Mouse (Mus musculus) intestine, embryonic 14.5 days (tissue): Measurements from ENCODE around the gene Abr. TPM values are rescaled to one million over a fixed set of nuclear protein-coding genes. Genes with fewer than 3 reads are reported as not detected.

Source experiments
- ATAC-seq: fragments of 200-750 bp; cut with Nextera tagmentation; replicated peaks from 2 replicates; pipeline ENCODE4 v1.8.0; 2017; ENCODE audit warnings: low read depth, moderate number of reproducible peaks, moderate TSS enrichment, moderate library complexity; ENCODE audit not compliant: low FRiP score, low TSS enrichment
- DNase-seq: peaks from one replicate; pipeline ENCODE4 v3.0.0-alpha.2; 2018; ENCODE audit warnings: low spot score
- H3K27ac ChIP-seq: fragments of 300-500 bp; sonication (generic); 2 replicates; pipeline ENCODE4 v1.5.1; 2014; ENCODE audit warnings: low read depth, mild to moderate bottlenecking, control low read depth
- H3K27me3 ChIP-seq: fragments of 300-500 bp; sonication (generic); replicated peaks from 2 replicates; pipeline ENCODE4 v1.6.1; 2014; ENCODE audit warnings: low read length, control low read depth; ENCODE audit not compliant: control insufficient read depth, insufficient read depth
- H3K36me3 ChIP-seq: fragments of 300-500 bp; sonication (generic); 2 replicates; pipeline ENCODE4 v1.6.1; 2014; ENCODE audit warnings: low read length, control low read depth; ENCODE audit not compliant: control insufficient read depth, insufficient read depth
- H3K4me1 ChIP-seq: fragments of 300-500 bp; sonication (generic); replicated peaks from 2 replicates; pipeline ENCODE4 v1.6.1; 2014; ENCODE audit warnings: low read length, control low read depth, mixed read lengths; ENCODE audit not compliant: control insufficient read depth, insufficient read depth
- H3K4me2 ChIP-seq: fragments of 300-500 bp; sonication (generic); 2 replicates; pipeline ENCODE4 v1.6.1; 2014; ENCODE audit warnings: low read length
- H3K4me3 ChIP-seq: fragments of 300-500 bp; sonication (generic); 2 replicates; pipeline ENCODE4 v1.5.1; 2014; ENCODE audit warnings: low read depth, low read length, control low read depth, mixed read lengths
- H3K9ac ChIP-seq: fragments of 300-500 bp; sonication (generic); 2 replicates; pipeline ENCODE4 v1.6.1; 2014; ENCODE audit warnings: mild to moderate bottlenecking, low read length
- H3K9me3 ChIP-seq: fragments of 300-500 bp; sonication (generic); 2 replicates; pipeline ENCODE4 v1.6.1; 2016; ENCODE audit warnings: low read length, control low read depth; ENCODE audit not compliant: control insufficient read depth
- WGBS: fragments of 180-500 bp; shearing (Covaris S2); extraction: QIAGEN DNeasy Blood & Tissue Kit; methylation state at CpG from one replicate; pipeline ENCODE4 v1.1.7; 2014; 5-methylcytosine and 5-hydroxymethylcytosine counted together
- polyA plus RNA-seq: library from polyadenylated mRNA; unstranded; fragments of >200 nt; fragmentation: Nextera tagmentation; extraction: Ambion mirVana; gene quantifications from 2 replicates; pipeline ENCODE4 v1.2.1, GENCODE M21; 2014

Abr gene
- polyA plus RNA-seq, 1 experiment from 2014 or later = 44.3 TPM

GRCm38 (mm10) chr11:76569436-76569835 is 52.7 kb downstream of the Abr start:
- DNase-seq (no peak), ATAC-seq (no peak)
- no peak overlapping the region for H3K9ac ChIP-seq
- no peaks in the 10 kb centered on the region for H3K27me3 ChIP-seq
- H3K4me2 ChIP-seq = peak overlapping the region; percentile 98
- H3K4me1 ChIP-seq = peaks cover 21% of the 10 kb centered on the region
- WGBS = 46% methylated on average over 3 of the region's 3 CpGs
- 0 out of 2 replicates have a peak, but pooled peaks cover 4% of the 10 kb centered on the region for H3K9me3 ChIP-seq
- H3K4me3 ChIP-seq = no peak overlapping the region
- H3K27ac ChIP-seq = no peak overlapping the region
- no peaks in the 10 kb centered on the region for H3K36me3 ChIP-seq

- no peak overlapping the region for H3K9ac ChIP-seq
- DNase-seq (no peak), ATAC-seq (no peak)
- H3K4me1 ChIP-seq = peaks cover 19% of the 10 kb centered on the region
- H3K27ac ChIP-seq = no peak overlapping the region
- H3K36me3 ChIP-seq = no peaks in the 10 kb centered on the region
- H3K27me3 ChIP-seq = no peaks in the 10 kb centered on the region
- H3K4me2 ChIP-seq = no peak overlapping the region
- WGBS = 78% methylated on average over 3 of the region's 3 CpGs
- H3K9me3 ChIP-seq = no peaks in the 10 kb centered on the region
- no peak overlapping the region for H3K4me3 ChIP-seq
Observed at GRCm38 (mm10) chr11:76566081-76566480, 56.0 kb downstream of the Abr start.

- no peak overlapping the region for H3K27ac ChIP-seq
- H3K36me3 ChIP-seq = 0 out of 2 replicates have a peak, but pooled peaks cover 2% of the 10 kb centered on the region
- no peak overlapping the region for H3K9ac ChIP-seq
- H3K4me1 ChIP-seq = no peaks in the 10 kb centered on the region
- DNase-seq = no peak
- H3K9me3 ChIP-seq = no peaks in the 10 kb centered on the region
- no peak for ATAC-seq
- no peaks in the 10 kb centered on the region for H3K27me3 ChIP-seq
- no peak overlapping the region for H3K4me2 ChIP-seq
- 43% methylated on average over 3 of the region's 3 CpGs for WGBS
- H3K4me3 ChIP-seq = no peak overlapping the region
Observed at GRCm38 (mm10) chr11:76562584-76562983, 59.5 kb downstream of the Abr start.

- Histone ChIP-seq H3K4me1 (no peaks in the 10 kb centered on the region), H3K27ac (no peak overlapping the region), H3K4me3 (no peak overlapping the region), H3K27me3 (no peaks in the 10 kb centered on the region), H3K9ac (no peak overlapping the region), H3K36me3 (0 out of 2 replicates have a peak, but pooled peaks cover 2% of the 10 kb centered on the region), H3K4me2 (no peak overlapping the region), H3K9me3 (no peaks in the 10 kb centered on the region)
- ATAC-seq (no peak), DNase-seq (no peak)
- WGBS = 56% methylated on average over 4 of the region's 4 CpGs
Observed at GRCm38 (mm10) chr11:76562165-76562564, 59.9 kb downstream of the Abr start.

GRCm38 (mm10) chr11:76557837-76558236 is 64.3 kb downstream of the Abr start:
- Histone ChIP-seq H3K9ac (no peak overlapping the region), H3K27me3 (no peaks in the 10 kb centered on the region), H3K36me3 (0 out of 2 replicates have a peak, but pooled peaks cover 2% of the 10 kb centered on the region), H3K4me2 (no peak overlapping the region), H3K4me1 (no peaks in the 10 kb centered on the region), H3K4me3 (no peak overlapping the region), H3K9me3 (no peaks in the 10 kb centered on the region), H3K27ac (no peak overlapping the region)
- DNase-seq = no peak
- WGBS = 87% methylated on average over 4 of the region's 4 CpGs
- ATAC-seq = no peak

- no peaks in the 10 kb centered on the region for H3K4me1 ChIP-seq
- H3K9ac ChIP-seq = no peak overlapping the region
- no peaks in the 10 kb centered on the region for H3K9me3 ChIP-seq
- no peak overlapping the region for H3K4me2 ChIP-seq
- ATAC-seq = no peak
- 83% methylated on average over 4 of the region's 4 CpGs for WGBS
- H3K4me3 ChIP-seq = no peak overlapping the region
- no peak overlapping the region for H3K27ac ChIP-seq
- no peak for DNase-seq
- H3K36me3 ChIP-seq = no peaks in the 10 kb centered on the region
- no peaks in the 10 kb centered on the region for H3K27me3 ChIP-seq
Observed at GRCm38 (mm10) chr11:76548153-76548721, 73.9 kb downstream of the Abr start.

GRCm38 (mm10) chr11:76547420-76547819 is 74.7 kb downstream of the Abr start:
- no peak overlapping the region for H3K4me3 ChIP-seq
- no peak overlapping the region for H3K27ac ChIP-seq
- DNase-seq (no peak), ATAC-seq (no peak)
- no peak overlapping the region for H3K9ac ChIP-seq
- 68% methylated on average over 5 of the region's 5 CpGs for WGBS
- no peak overlapping the region for H3K4me2 ChIP-seq
- no peaks in the 10 kb centered on the region for H3K9me3 ChIP-seq
- no peaks in the 10 kb centered on the region for H3K4me1 ChIP-seq
- no peaks in the 10 kb centered on the region for H3K27me3 ChIP-seq
- H3K36me3 ChIP-seq = no peaks in the 10 kb centered on the region

- Histone ChIP-seq H3K4me1 (no peaks in the 10 kb centered on the region), H3K36me3 (no peaks in the 10 kb centered on the region), H3K9ac (no peak overlapping the region), H3K9me3 (no peaks in the 10 kb centered on the region), H3K27me3 (no peaks in the 10 kb centered on the region), H3K27ac (no peak overlapping the region), H3K4me3 (no peak overlapping the region), H3K4me2 (no peak overlapping the region)
- DNase-seq = no peak
- no peak for ATAC-seq
- WGBS = 77% methylated on average over 4 of the region's 4 CpGs
Observed at GRCm38 (mm10) chr11:76546431-76546830, 75.7 kb downstream of the Abr start.

GRCm38 (mm10) chr11:76543300-76543699 is 78.8 kb downstream of the Abr start:
- no peak overlapping the region for H3K9ac ChIP-seq
- DNase-seq (no peak), ATAC-seq (no peak)
- no peaks in the 10 kb centered on the region for H3K4me1 ChIP-seq
- no peak overlapping the region for H3K4me3 ChIP-seq
- H3K36me3 ChIP-seq = no peaks in the 10 kb centered on the region
- WGBS = 62% methylated on average over 5 of the region's 5 CpGs
- H3K9me3 ChIP-seq = no peaks in the 10 kb centered on the region
- H3K27me3 ChIP-seq = no peaks in the 10 kb centered on the region
- H3K27ac ChIP-seq = no peak overlapping the region
- no peak overlapping the region for H3K4me2 ChIP-seq
